Mouse (Mus musculus) heart, embryonic 14.5 days (tissue): ENCODE measurements around the gene Rptor. TPM values are rescaled to one million over a fixed set of nuclear protein-coding genes. Genes with fewer than 3 reads are reported as not detected.

Source experiments
- ATAC-seq: fragments of 200-750 bp; cut with Nextera tagmentation; 2 replicates; pipeline ENCODE4 v1.8.0; 2017; ENCODE audit warnings: low read depth, moderate TSS enrichment; ENCODE audit not compliant: insufficient number of reproducible peaks, insufficient read depth, low FRiP score
- H3K27ac ChIP-seq, 2 experiments: fragments of 200-500 bp in 1 of 2; fragments of 300-500 bp in 1 of 2; sonication (generic) in 1 of 2; replicated peaks in 1 of 2; 2 replicates each; pipeline ENCODE4 v1.5.1; 2012 to 2014; ENCODE audit warnings: low read depth in 2 of 2, low read length in 2 of 2, control low read depth in 1 of 2, mild to moderate bottlenecking in 1 of 2, mixed read lengths in 1 of 2; ENCODE audit not compliant: control insufficient read depth in 1 of 2, insufficient read depth in 1 of 2
- H3K27me3 ChIP-seq: fragments of 300-500 bp; sonication (generic); 2 replicates; pipeline ENCODE4 v1.6.1; 2014; ENCODE audit warnings: mild to moderate bottlenecking, low read length, control low read depth; ENCODE audit not compliant: control insufficient read depth, insufficient read depth
- H3K36me3 ChIP-seq: fragments of 300-500 bp; sonication (generic); 2 replicates; pipeline ENCODE4 v1.6.1; 2014; ENCODE audit warnings: mild to moderate bottlenecking, control low read depth, low read length, mixed read lengths; ENCODE audit not compliant: control insufficient read depth, insufficient read depth
- H3K4me1 ChIP-seq, 2 experiments: fragments of 200-500 bp in 1 of 2; fragments of 300-500 bp in 1 of 2; sonication (generic) in 1 of 2; 2 replicates each; pipeline ENCODE4 v1.6.1; 2012 to 2014; ENCODE audit warnings: low read length in 2 of 2, control low read depth in 1 of 2, mixed read lengths in 1 of 2; ENCODE audit not compliant: control insufficient read depth in 2 of 2, insufficient read depth in 2 of 2
- H3K4me2 ChIP-seq: fragments of 300-500 bp; sonication (generic); 2 replicates; pipeline ENCODE4 v1.6.1; 2014; ENCODE audit warnings: mild to moderate bottlenecking, low read length
- H3K4me3 ChIP-seq, 2 experiments: fragments of 200-500 bp in 1 of 2; fragments of 300-500 bp in 1 of 2; sonication (generic) in 1 of 2; 2 replicates each; pipeline ENCODE4 v1.5.1; 2012 to 2014; ENCODE audit warnings: low read length in 2 of 2, mild to moderate bottlenecking in 2 of 2, control low read depth in 1 of 2, low read depth in 1 of 2, moderate library complexity in 1 of 2; ENCODE audit not compliant: control insufficient read depth in 1 of 2, insufficient read depth in 1 of 2
- H3K9ac ChIP-seq: fragments of 300-500 bp; sonication (generic); 2 replicates; pipeline ENCODE4 v1.6.1; 2014; ENCODE audit warnings: mild to moderate bottlenecking, low read length
- H3K9me3 ChIP-seq: fragments of 300-500 bp; sonication (generic); 2 replicates; pipeline ENCODE4 v1.6.1; 2016; ENCODE audit warnings: low read length, control low read depth; ENCODE audit not compliant: control insufficient read depth
- WGBS: fragments of 180-500 bp; shearing (Covaris S2); extraction: QIAGEN DNeasy Blood & Tissue Kit; methylation state at CpG from one replicate; pipeline ENCODE4 v1.1.7; 2014; 5-methylcytosine and 5-hydroxymethylcytosine counted together
- polyA plus RNA-seq: library from polyadenylated mRNA; unstranded; fragments of >200 nt; fragmentation: Nextera tagmentation; extraction: Ambion mirVana; gene quantifications from 2 replicates; pipeline ENCODE4 v1.2.1, GENCODE M21; 2014

Rptor gene
- polyA plus RNA-seq, 1 experiment from 2014 or later = 11.2 TPM

GRCm38 (mm10) chr11:119837786-119838185 lies 235.1 kb downstream of the Rptor start:
- H3K36me3 ChIP-seq = peaks cover 14% of the 10 kb centered on the region; the same call in 1 of the 2 replicates
- H3K4me1 ChIP-seq = peaks cover 0 to 2% of the 10 kb centered on the region in 2 experiments; a peak in 1 of 4 replicates
- 82% methylated on average over 1 of the region's 1 CpGs for WGBS
- H3K4me2 ChIP-seq = no peak overlapping the region
- H3K9me3 ChIP-seq = no peaks in the 10 kb centered on the region
- no peaks in the 10 kb centered on the region for H3K27me3 ChIP-seq
- no peak overlapping the region for H3K9ac ChIP-seq
- no peak overlapping the region for H3K4me3 ChIP-seq
- no peak overlapping the region for H3K27ac ChIP-seq
- no peak for ATAC-seq

GRCm38 (mm10) chr11:119839411-119840342 lies 237.0 kb downstream of the Rptor start:
- Histone ChIP-seq H3K27me3 (no peaks in the 10 kb centered on the region), H3K27ac (no peak overlapping the region), H3K36me3 (peaks cover 30% of the 10 kb centered on the region), H3K9me3 (no peaks in the 10 kb centered on the region), H3K4me3 (no peak overlapping the region), H3K9ac (no peak overlapping the region), H3K4me2 (no peak overlapping the region), H3K4me1 (no peaks in the 10 kb centered on the region; a peak in 1 of 4 replicates)
- no peak for ATAC-seq
- 85% methylated on average over 10 of the region's 10 CpGs for WGBS

- 77% methylated on average over 6 of the region's 6 CpGs for WGBS
- H3K9ac ChIP-seq = no peak overlapping the region
Measured at GRCm38 (mm10) chr11:119846608-119847007, 243.9 kb downstream of the Rptor start.

GRCm38 (mm10) chr11:119847076-119847475 lies 244.4 kb downstream of the Rptor start:
- ATAC-seq = no peak
- Histone ChIP-seq H3K27me3 (no peaks in the 10 kb centered on the region), H3K4me2 (no peak overlapping the region), H3K4me1 (no peaks in the 10 kb centered on the region), H3K36me3 (peaks cover 57% of the 10 kb centered on the region), H3K9me3 (no peaks in the 10 kb centered on the region), H3K9ac (no peak overlapping the region), H3K27ac (no peak overlapping the region), H3K4me3 (no peak overlapping the region)
- WGBS = 72% methylated on average over 3 of the region's 3 CpGs

More at GRCm38 (mm10) chr11:119846608-119847007, 243.9 kb downstream of the Rptor start:
- no peak overlapping the region for H3K4me2 ChIP-seq
- ATAC-seq = no peak
- H3K27ac ChIP-seq = no peak overlapping the region
- no peaks in the 10 kb centered on the region for H3K4me1 ChIP-seq
- peaks cover 57% of the 10 kb centered on the region for H3K36me3 ChIP-seq
- H3K27me3 ChIP-seq = no peaks in the 10 kb centered on the region
- H3K4me3 ChIP-seq = no peak overlapping the region
- H3K9me3 ChIP-seq = no peaks in the 10 kb centered on the region

GRCm38 (mm10) chr11:119847569-119847968 lies 244.9 kb downstream of the Rptor start:
- Histone ChIP-seq H3K9me3 (no peaks in the 10 kb centered on the region), H3K4me1 (no peaks in the 10 kb centered on the region), H3K36me3 (peaks cover 61% of the 10 kb centered on the region), H3K27me3 (no peaks in the 10 kb centered on the region), H3K4me3 (no peak overlapping the region), H3K9ac (no peak overlapping the region), H3K4me2 (no peak overlapping the region), H3K27ac (no peak overlapping the region)
- no peak for ATAC-seq
- 67% methylated on average over 3 of the region's 3 CpGs for WGBS

- 88% methylated on average over 5 of the region's 5 CpGs for WGBS
- ATAC-seq = no peak
- no peaks in the 10 kb centered on the region for H3K27me3 ChIP-seq
- H3K36me3 ChIP-seq = peaks cover 65% of the 10 kb centered on the region
- no peaks in the 10 kb centered on the region for H3K9me3 ChIP-seq
- H3K4me3 ChIP-seq = no peak overlapping the region
- H3K4me2 ChIP-seq = no peak overlapping the region
- H3K4me1 ChIP-seq = no peaks in the 10 kb centered on the region
- H3K9ac ChIP-seq = no peak overlapping the region
- no peak overlapping the region for H3K27ac ChIP-seq
Measured at GRCm38 (mm10) chr11:119848189-119848588, 245.5 kb downstream of the Rptor start.

- H3K9me3 ChIP-seq = no peaks in the 10 kb centered on the region
- ATAC-seq = no peak
- H3K27ac ChIP-seq = no peak overlapping the region
- no peak overlapping the region for H3K4me3 ChIP-seq
- no peak overlapping the region for H3K9ac ChIP-seq
- no peak overlapping the region for H3K4me2 ChIP-seq
- peaks cover 75% of the 10 kb centered on the region for H3K36me3 ChIP-seq
- H3K4me1 ChIP-seq = 0 out of 4 replicates have a peak, but pooled peaks cover 0 to 8% of the 10 kb centered on the region in 2 experiments
- no peaks in the 10 kb centered on the region for H3K27me3 ChIP-seq
- WGBS = 75% methylated on average over 7 of the region's 7 CpGs
Measured at GRCm38 (mm10) chr11:119855999-119856398, 253.3 kb downstream of the Rptor start.
